Mouse (Mus musculus) MEL (cell line): ENCODE results near the gene Prdm11.

Source experiments
- CHD2 ChIP-seq: IDR thresholded peaks from 2 replicates; pipeline ENCODE4 v1.6.1; 2011; ENCODE audit warnings: low read length, improper control_type of control experiment
- CTCF ChIP-seq, 3 experiments: IDR thresholded peaks in 2 of 3; conservative IDR thresholded peaks in 1 of 3; 2 replicates each; pipeline ENCODE4 v1.5.1; 2011 to 2012; ENCODE audit warnings: low read length in 3 of 3, low read depth in 2 of 3, mild to moderate bottlenecking in 2 of 3, improper control_type of control experiment in 1 of 3, inconsistent platforms in 1 of 3, mixed read lengths in 1 of 3, moderate library complexity in 1 of 3; ENCODE audit not compliant: control insufficient read depth in 1 of 3, insufficient read depth in 1 of 3, poor library complexity in 1 of 3, severe bottlenecking in 1 of 3
- EP300 ChIP-seq, 2 experiments: IDR thresholded peaks; 2 replicates each; pipeline ENCODE4 v1.6.1; 2011; ENCODE audit warnings: improper control_type of control experiment in 2 of 2, low read length in 2 of 2, low read depth in 1 of 2, mild to moderate bottlenecking in 1 of 2
- GATA1 ChIP-seq: IDR thresholded peaks from 2 replicates; pipeline ENCODE4 v1.6.1; 2011; ENCODE audit warnings: low read depth, low read length, improper control_type of control experiment
- HCFC1 ChIP-seq: IDR thresholded peaks from 2 replicates; pipeline ENCODE4 v1.6.1; 2012; ENCODE audit warnings: low read depth, mild to moderate bottlenecking, inconsistent platforms, low read length, improper control_type of control experiment, moderate library complexity
- POLR2A ChIP-seq, 2 experiments: IDR thresholded peaks; 2 replicates each; pipeline ENCODE4 v1.6.1; 2011 to 2012; ENCODE audit warnings: low read length in 2 of 2, mild to moderate bottlenecking in 2 of 2, control low read depth in 1 of 2, improper control_type of control experiment in 1 of 2, low read depth in 1 of 2, moderate library complexity in 1 of 2; ENCODE audit not compliant: control insufficient read depth in 1 of 2, insufficient read depth in 1 of 2, poor library complexity in 1 of 2
- RCOR1 ChIP-seq: IDR thresholded peaks from 2 replicates; pipeline ENCODE4 v1.6.1; 2012; ENCODE audit warnings: low read depth, mild to moderate bottlenecking, inconsistent platforms, low read length, improper control_type of control experiment
- TBP ChIP-seq: IDR thresholded peaks from 2 replicates; pipeline ENCODE4 v1.8.0; 2011; ENCODE audit warnings: low read depth, low read length, improper control_type of control experiment
- TCF12 ChIP-seq: IDR thresholded peaks from 2 replicates; pipeline ENCODE4 v1.6.1; 2014; ENCODE audit warnings: low read depth, mild to moderate bottlenecking, inconsistent platforms, low read length, improper control_type of control experiment, moderate library complexity

DNA sequence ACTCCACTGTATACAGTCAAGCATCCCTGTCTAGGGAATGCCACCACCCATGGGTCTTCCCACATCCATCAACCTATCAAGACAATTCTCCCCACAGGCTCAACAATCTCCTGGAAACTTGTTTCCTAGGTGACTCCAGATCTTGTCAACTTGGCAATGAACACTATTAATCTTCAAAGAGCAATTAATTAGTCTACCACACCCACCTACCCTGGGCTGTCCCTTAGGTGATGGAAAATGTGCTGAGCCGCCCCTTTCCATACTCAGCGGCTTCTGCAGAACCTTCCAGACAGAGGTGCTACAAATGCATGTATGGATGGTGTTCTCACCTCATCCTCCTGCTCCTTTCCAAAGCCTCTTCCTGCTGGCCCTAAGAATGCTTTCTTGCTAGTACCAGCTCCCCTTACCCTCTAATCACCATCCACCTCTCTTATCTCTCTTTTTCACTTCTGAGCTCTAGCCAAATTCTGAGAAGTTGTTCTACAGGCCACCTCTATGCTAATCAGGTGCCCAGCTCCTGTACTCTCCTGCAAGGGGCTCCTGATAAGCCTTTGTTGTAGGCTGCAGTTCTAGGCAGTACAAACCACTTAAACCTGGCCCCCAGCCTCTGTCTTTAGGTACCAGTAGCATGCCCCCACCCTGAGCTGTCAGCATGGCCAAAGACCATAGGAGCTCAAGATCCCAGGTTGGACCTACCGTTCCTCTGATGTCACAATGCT lies 37.8 kb downstream of the Prdm11 start:
- TF ChIP-seq POLR2A (IDR thresholded peaks at IDR 0.05; ENCODE audit: control insufficient read depth in 1 of 2, insufficient read depth in 1 of 2, low read depth in 1 of 2, low read length in 2 of 2, poor library complexity in 1 of 2) (no peak), RCOR1 (no peak), CTCF (IDR thresholded peaks at IDR 0.05 in 2 of 3, conservative IDR thresholded peaks at IDR 0.05 in 1 of 3; ENCODE audit: control insufficient read depth in 1 of 3, insufficient read depth in 1 of 3, low read depth in 2 of 3, low read length in 3 of 3, poor library complexity in 1 of 3, severe bottlenecking in 1 of 3) (no peak), TCF12 (peak; percentile 28; the same call in 1 of the 2 replicates), HCFC1 (no peak), EP300 (IDR thresholded peaks at IDR 0.05; ENCODE audit: low read depth in 1 of 2, low read length in 2 of 2) (peak in 1 of 2 experiments; percentile 47; a peak in 1 of 4 replicates), TBP (no peak), GATA1 (peak; percentile 19; the same call in 1 of the 2 replicates), CHD2 (no peak)
